Mouse (Mus musculus) liver, embryonic 14.5 days (tissue): ENCODE results near the gene Ror1. TPM values are rescaled to one million over a fixed set of nuclear protein-coding genes. Genes with fewer than 3 reads are reported as not detected.

Source experiments
- ATAC-seq: fragments of 200-750 bp; cut with Nextera tagmentation; 2 replicates; pipeline ENCODE4 v1.8.0; 2017; ENCODE audit warnings: moderate number of reproducible peaks, mild to moderate bottlenecking, moderate library complexity; ENCODE audit not compliant: insufficient read depth
- DNase-seq, 3 experiments: peaks; one replicate each; pipeline ENCODE4 v3.0.0-alpha.2; 2012 to 2013; ENCODE audit warnings: low read depth in 3 of 3, low spot score in 3 of 3
- H3K27ac ChIP-seq: fragments of 300-500 bp; sonication (generic); 2 replicates; pipeline ENCODE4 v1.5.1; 2014; ENCODE audit warnings: moderate library complexity, mild to moderate bottlenecking, control low read depth, inconsistent platforms
- H3K27me3 ChIP-seq: fragments of 300-500 bp; sonication (generic); 2 replicates; pipeline ENCODE4 v1.6.1; 2014; ENCODE audit warnings: mild to moderate bottlenecking, low read length, moderate library complexity; ENCODE audit not compliant: control insufficient read depth, insufficient read depth
- H3K36me3 ChIP-seq: fragments of 300-500 bp; sonication (generic); replicated peaks from 2 replicates; pipeline ENCODE4 v1.6.1; 2014; ENCODE audit warnings: low read depth; ENCODE audit not compliant: control insufficient read depth, insufficient read depth
- H3K4me1 ChIP-seq, 2 experiments: fragments of 200-500 bp in 1 of 2; fragments of 300-500 bp in 1 of 2; sonication (generic) in 1 of 2; replicated peaks; 2 replicates each; pipeline ENCODE4 v1.6.1; 2012 to 2014; ENCODE audit warnings: antibody characterized with exemption in 1 of 2, inconsistent platforms in 1 of 2, low read length in 1 of 2; ENCODE audit not compliant: control insufficient read depth in 2 of 2, insufficient read depth in 2 of 2
- H3K4me2 ChIP-seq: fragments of 300-500 bp; sonication (generic); 2 replicates; pipeline ENCODE4 v1.6.1; 2014; ENCODE audit warnings: low read depth, mild to moderate bottlenecking, control low read depth, moderate library complexity
- H3K4me3 ChIP-seq, 2 experiments: fragments of 200-500 bp in 1 of 2; fragments of 300-500 bp in 1 of 2; sonication (generic) in 1 of 2; 2 replicates each; pipeline ENCODE4 v1.5.1; 2012 to 2014; ENCODE audit warnings: low read depth in 2 of 2, low read length in 2 of 2, mild to moderate bottlenecking in 2 of 2, control low read depth in 1 of 2, inconsistent platforms in 1 of 2, moderate library complexity in 1 of 2; ENCODE audit not compliant: insufficient read depth in 1 of 2
- H3K9ac ChIP-seq: fragments of 300-500 bp; sonication (generic); replicated peaks from 2 replicates; pipeline ENCODE4 v1.6.1; 2014; ENCODE audit warnings: mild to moderate bottlenecking, control low read depth, moderate library complexity
- H3K9me3 ChIP-seq: fragments of 300-500 bp; sonication (generic); 2 replicates; pipeline ENCODE4 v1.6.1; 2016; ENCODE audit warnings: low read length, mixed read lengths; ENCODE audit not compliant: control insufficient read depth
- CTCF ChIP-seq: IDR thresholded peaks from 2 replicates; pipeline ENCODE4 v1.5.1; 2016; ENCODE audit warnings: antibody characterized with exemption, low read depth, control low read depth
- EP300 ChIP-seq: IDR thresholded peaks from 2 replicates; pipeline ENCODE4 v1.6.1; 2016; ENCODE audit warnings: antibody characterized with exemption, low read depth
- WGBS: fragments of 180-500 bp; shearing (Covaris S2); extraction: QIAGEN DNeasy Blood & Tissue Kit; methylation state at CpG from one replicate; pipeline ENCODE4 v1.1.7; 2014; ENCODE audit not compliant: insufficient replicate concordance; 5-methylcytosine and 5-hydroxymethylcytosine counted together
- polyA plus RNA-seq, 2 experiments: library from polyadenylated mRNA; depleted of rRNA in 1 of 2; stranded (reverse) in 1 of 2; unstranded in 1 of 2; fragments of >200 nt; fragmentation: Nextera tagmentation in 1 of 2; extraction: Ambion mirVana in 1 of 2; gene quantifications; 2 replicates each; pipeline versions ENCODE4 v1.2.1 to v1.2.3; 2012 to 2014

Gene Ror1
- polyA plus RNA-seq, 2 experiments: 0.08 to 0.23 TPM

DNA sequence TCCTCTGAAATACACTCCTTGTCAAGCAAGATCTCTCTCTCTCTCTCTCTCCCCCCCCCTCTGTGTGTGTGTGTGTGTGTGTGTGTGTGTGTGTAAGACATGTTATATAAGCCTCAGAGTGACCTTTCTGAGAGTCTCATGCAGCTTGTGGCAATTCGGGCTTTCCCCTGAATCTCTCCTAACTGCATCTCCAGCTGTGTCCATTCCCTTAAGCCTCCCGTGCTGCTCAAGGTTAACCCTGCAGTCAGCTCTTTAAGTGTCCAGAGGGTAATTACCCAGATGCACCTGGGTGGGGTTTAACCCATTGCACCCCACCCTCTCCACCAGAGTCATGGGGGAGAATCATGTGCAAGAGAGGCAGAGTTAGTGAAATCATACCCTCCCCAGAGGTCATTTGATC lies 105.7 kb downstream of the Ror1 start:
- TF ChIP-seq CTCF (no peak), EP300 (no peak)
- Histone ChIP-seq H3K36me3 (no peaks in the 10 kb centered on the region), H3K27me3 (no peaks in the 10 kb centered on the region), H3K4me2 (no peak overlapping the region), H3K4me3 (no peak overlapping the region), H3K9me3 (no peaks in the 10 kb centered on the region), H3K9ac (no peak overlapping the region), H3K27ac (no peak overlapping the region), H3K4me1 (0 out of 4 replicates have a peak, but pooled peaks cover 0 to 2% of the 10 kb centered on the region in 2 experiments)
- ATAC-seq (no peak), DNase-seq (no peak)
- WGBS: 31% methylated on average over 2 of the region's 2 CpGs

DNA sequence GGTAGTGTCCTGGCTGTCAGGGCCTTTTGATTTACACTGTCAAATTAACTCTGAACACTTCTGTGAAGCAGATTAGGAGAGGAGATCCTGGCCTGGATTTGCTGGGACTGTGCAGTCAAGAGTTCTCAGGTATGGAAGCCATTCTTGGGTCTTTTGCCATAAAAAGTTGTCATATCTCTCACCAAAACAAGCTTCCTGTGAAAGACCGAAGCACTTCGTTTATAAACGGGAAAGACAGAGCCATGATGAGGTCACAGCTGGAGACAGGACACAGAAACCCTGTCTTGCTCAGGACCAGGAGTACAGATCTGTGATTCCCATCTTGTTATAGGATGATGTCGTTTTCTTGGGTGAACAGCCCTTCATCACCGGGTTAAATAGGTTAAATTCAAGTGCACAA lies 107.5 kb downstream of the Ror1 start:
- DNase-seq (no peak), ATAC-seq (no peak)
- no peak for TF ChIP-seq CTCF
- TF ChIP-seq EP300: no peak
- Histone ChIP-seq H3K27ac (no peak overlapping the region), H3K27me3 (no peaks in the 10 kb centered on the region), H3K4me1 (0 out of 4 replicates have a peak, but pooled peaks cover 0 to 4% of the 10 kb centered on the region in 2 experiments), H3K4me3 (no peak overlapping the region), H3K9me3 (no peaks in the 10 kb centered on the region), H3K9ac (no peak overlapping the region), H3K36me3 (no peaks in the 10 kb centered on the region), H3K4me2 (no peak overlapping the region)
- WGBS: 51% methylated on average over 5 of the region's 5 CpGs

DNA sequence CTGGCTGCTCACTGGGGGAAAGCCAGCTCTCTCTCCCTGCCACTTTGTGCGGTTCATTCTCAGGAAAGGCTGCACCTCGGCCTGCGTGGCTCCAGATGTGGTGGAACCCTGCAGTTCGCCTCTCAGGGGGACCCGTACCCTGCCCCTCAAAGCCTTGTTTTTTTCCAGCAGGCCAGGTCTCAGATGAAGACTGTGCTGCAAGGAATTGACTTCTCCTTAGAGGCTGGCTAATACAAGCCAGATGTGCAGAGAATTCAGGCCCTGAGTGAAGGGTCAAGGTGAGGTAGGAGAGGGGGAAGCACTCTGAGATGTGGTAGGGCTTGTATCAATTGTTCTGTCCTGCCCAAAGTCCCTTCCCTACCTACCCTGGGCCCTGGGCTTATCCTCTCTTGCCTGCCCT lies 108.1 kb downstream of the Ror1 start:
- Histone ChIP-seq H3K27me3 (no peaks in the 10 kb centered on the region), H3K4me1 (0 out of 4 replicates have a peak, but pooled peaks cover 0 to 4% of the 10 kb centered on the region in 2 experiments), H3K27ac (no peak overlapping the region), H3K36me3 (no peaks in the 10 kb centered on the region), H3K9ac (no peak overlapping the region), H3K9me3 (no peaks in the 10 kb centered on the region), H3K4me3 (no peak overlapping the region), H3K4me2 (no peak overlapping the region)
- DNase-seq (no peak), ATAC-seq (no peak)
- TF ChIP-seq EP300 (no peak), CTCF (no peak)
- 62% methylated on average over 5 of the region's 5 CpGs for WGBS

DNA sequence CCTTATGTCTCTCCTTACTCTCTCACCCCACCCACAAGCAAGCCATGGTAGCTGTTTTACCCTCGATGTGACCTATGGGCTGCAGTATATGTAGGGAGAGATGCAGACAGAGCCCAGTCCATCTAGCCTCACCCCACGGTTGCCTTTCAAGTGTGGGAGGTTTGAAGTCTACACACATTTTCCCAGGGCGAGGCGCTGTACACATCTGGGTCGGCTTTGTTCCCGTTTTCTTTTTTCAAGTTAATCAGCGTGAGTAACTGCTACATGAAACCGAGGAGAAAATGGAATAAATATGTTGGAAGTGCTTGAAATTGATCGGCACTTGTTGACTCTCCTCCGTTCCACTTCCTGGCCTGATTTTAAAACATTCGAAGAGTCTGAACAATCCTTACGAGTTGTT lies 108.8 kb downstream of the Ror1 start:
- WGBS: 65% methylated on average over 12 of the region's 12 CpGs
- DNase-seq: no peak
- no peaks in the 10 kb centered on the region for H3K27me3 ChIP-seq
- H3K9ac ChIP-seq: no peak overlapping the region
- H3K27ac ChIP-seq: no peak overlapping the region
- TF ChIP-seq EP300: no peak
- no peak for TF ChIP-seq CTCF
- H3K36me3 ChIP-seq: no peaks in the 10 kb centered on the region
- H3K4me1 ChIP-seq: 0 out of 4 replicates have a peak, but pooled peaks cover 0 to 4% of the 10 kb centered on the region in 2 experiments
- H3K9me3 ChIP-seq: no peaks in the 10 kb centered on the region
- no peak overlapping the region for H3K4me3 ChIP-seq
- H3K4me2 ChIP-seq: no peak overlapping the region
- ATAC-seq: no peak

DNA sequence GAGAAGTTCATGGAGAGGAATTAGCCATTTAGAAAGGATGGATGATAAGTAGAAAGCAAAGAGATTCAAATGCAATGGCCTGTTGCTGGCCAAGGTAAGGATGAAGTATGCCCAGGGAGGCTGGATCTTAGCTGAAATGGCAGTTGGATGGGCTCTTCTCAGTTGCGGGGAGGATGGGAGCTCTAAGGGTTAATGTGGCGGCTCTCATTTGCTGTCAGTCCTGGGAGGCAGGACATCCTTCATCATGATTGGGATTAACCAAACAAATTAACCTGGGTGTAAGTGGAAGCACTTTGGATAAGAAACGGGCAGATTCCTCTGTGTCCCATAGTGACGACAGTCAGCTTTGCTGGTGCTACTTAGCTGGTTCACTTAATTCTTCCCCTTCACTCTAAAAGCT lies 112.5 kb downstream of the Ror1 start:
- H3K9ac ChIP-seq: no peak overlapping the region
- no peak overlapping the region for H3K4me3 ChIP-seq
- 0 out of 4 replicates have a peak, but pooled peaks cover 0 to 4% of the 10 kb centered on the region in 2 experiments for H3K4me1 ChIP-seq
- H3K27me3 ChIP-seq: no peaks in the 10 kb centered on the region
- H3K9me3 ChIP-seq: no peaks in the 10 kb centered on the region
- DNase-seq: no peak
- TF ChIP-seq CTCF (no peak), EP300 (no peak)
- H3K27ac ChIP-seq: no peak overlapping the region
- no peak overlapping the region for H3K4me2 ChIP-seq
- H3K36me3 ChIP-seq: no peaks in the 10 kb centered on the region
- ATAC-seq: no peak
- 49% methylated on average over 4 of the region's 4 CpGs for WGBS
